Mouse (Mus musculus): ENCODE measurements around the gene Rnh1. TPM values are rescaled to one million over a fixed set of nuclear protein-coding genes. Genes with fewer than 3 reads are reported as not detected.

Rnh1 gene
- total RNA-seq, 2 experiments from 2014 or later = 52.9 to 56.0 TPM

- DNase-seq = no peak
Observed at GRCm38 (mm10) chr7:141206182-141206937, 33.7 kb upstream of the Rnh1 start.

GRCm38 (mm10) chr7:141205504-141205903 is 32.8 kb upstream of the Rnh1 start:
- no peak for DNase-seq

GRCm38 (mm10) chr7:141204546-141204945 is 31.9 kb upstream of the Rnh1 start:
- DNase-seq = no peak

- DNase-seq = no peak
Observed at GRCm38 (mm10) chr7:141198121-141198520, 25.5 kb upstream of the Rnh1 start.

GRCm38 (mm10) chr7:141196619-141197282 is 24.1 kb upstream of the Rnh1 start:
- DNase-seq = no peak

GRCm38 (mm10) chr7:141195754-141196153 is 23.1 kb upstream of the Rnh1 start:
- DNase-seq = no peak

GRCm38 (mm10) chr7:141194830-141195229 is 22.2 kb upstream of the Rnh1 start:
- peak; percentile 88 for DNase-seq

- DNase-seq = no peak
Observed at GRCm38 (mm10) chr7:141194409-141194808, 21.8 kb upstream of the Rnh1 start.

- DNase-seq = peak; percentile 97
Observed at GRCm38 (mm10) chr7:141193948-141194347, 21.3 kb upstream of the Rnh1 start, which contains the start of the genes Hras and Lrrc56. Gene Hras, minus strand, starts transcription at chr7:141194005. Gene Lrrc56, plus strand, starts transcription at chr7:141194157.

- peak; percentile 41 for DNase-seq
Observed at GRCm38 (mm10) chr7:141193348-141193856, 20.7 kb upstream of the Rnh1 start.

GRCm38 (mm10) chr7:141192776-141193347 is 20.2 kb upstream of the Rnh1 start:
- DNase-seq = no peak

- no peak for DNase-seq
Observed at GRCm38 (mm10) chr7:141191796-141192685, 19.4 kb upstream of the Rnh1 start.

GRCm38 (mm10) chr7:141191036-141191435 is 18.4 kb upstream of the Rnh1 start:
- DNase-seq = no peak

GRCm38 (mm10) chr7:141190220-141190619 is 17.6 kb upstream of the Rnh1 start:
- no peak for DNase-seq

- no peak for DNase-seq
Observed at GRCm38 (mm10) chr7:141188733-141189132, 16.1 kb upstream of the Rnh1 start.

GRCm38 (mm10) chr7:141188194-141188593 is 15.5 kb upstream of the Rnh1 start:
- DNase-seq = no peak

GRCm38 (mm10) chr7:141176173-141176572 is 3.5 kb upstream of the Rnh1 start:
- DNase-seq = peak; percentile 87

GRCm38 (mm10) chr7:141175068-141175467 is 2.4 kb upstream of the Rnh1 start:
- no peak for DNase-seq

- no peak for DNase-seq
Observed at GRCm38 (mm10) chr7:141173323-141173850, 730 bp upstream of the Rnh1 start.

GRCm38 (mm10) chr7:141169866-141170265 is 2.8 kb downstream of the Rnh1 start:
- DNase-seq = no peak

GRCm38 (mm10) chr7:141169300-141169699 is 3.4 kb downstream of the Rnh1 start:
- no peak for DNase-seq

- DNase-seq = peak; percentile 52
Observed at GRCm38 (mm10) chr7:141168518-141168953, 4.1 kb downstream of the Rnh1 start.

Data from gastrocnemius, postnatal 10 days (tissue).